Mouse (Mus musculus) mature B cell (primary cell): ENCODE results near the gene Gm10271.

Experiments
- in situ Hi-C: fragments of 300-500 bp; cut with MboI; formaldehyde crosslinking; loops from 2 replicates; pipeline ENCODE4 v1.14.3; 2019

Gene Gm10271

DNA sequence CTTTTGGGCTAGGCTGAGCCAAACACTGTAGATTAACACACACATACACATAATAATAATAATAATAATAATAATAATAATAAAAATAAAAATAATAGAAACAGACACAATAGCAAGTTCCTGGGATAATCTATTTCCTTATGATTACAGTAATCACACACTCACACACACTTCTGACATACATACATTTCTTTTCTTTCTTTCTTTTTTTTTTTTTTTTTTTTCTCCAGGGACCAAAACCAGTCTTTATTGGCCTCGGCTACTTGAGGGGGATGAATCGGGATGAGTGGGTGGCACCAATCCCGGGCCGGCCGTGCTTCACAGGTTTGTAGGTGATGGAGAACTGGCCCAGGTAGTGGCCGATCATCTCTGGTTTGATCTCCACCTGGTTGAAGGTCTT is at the start of gene Gm10271:
Gm10271 (minus strand) TSS at position 101 of the 400 bp plus-strand sequence.
- in situ Hi-C loops, result no loop called here

DNA sequence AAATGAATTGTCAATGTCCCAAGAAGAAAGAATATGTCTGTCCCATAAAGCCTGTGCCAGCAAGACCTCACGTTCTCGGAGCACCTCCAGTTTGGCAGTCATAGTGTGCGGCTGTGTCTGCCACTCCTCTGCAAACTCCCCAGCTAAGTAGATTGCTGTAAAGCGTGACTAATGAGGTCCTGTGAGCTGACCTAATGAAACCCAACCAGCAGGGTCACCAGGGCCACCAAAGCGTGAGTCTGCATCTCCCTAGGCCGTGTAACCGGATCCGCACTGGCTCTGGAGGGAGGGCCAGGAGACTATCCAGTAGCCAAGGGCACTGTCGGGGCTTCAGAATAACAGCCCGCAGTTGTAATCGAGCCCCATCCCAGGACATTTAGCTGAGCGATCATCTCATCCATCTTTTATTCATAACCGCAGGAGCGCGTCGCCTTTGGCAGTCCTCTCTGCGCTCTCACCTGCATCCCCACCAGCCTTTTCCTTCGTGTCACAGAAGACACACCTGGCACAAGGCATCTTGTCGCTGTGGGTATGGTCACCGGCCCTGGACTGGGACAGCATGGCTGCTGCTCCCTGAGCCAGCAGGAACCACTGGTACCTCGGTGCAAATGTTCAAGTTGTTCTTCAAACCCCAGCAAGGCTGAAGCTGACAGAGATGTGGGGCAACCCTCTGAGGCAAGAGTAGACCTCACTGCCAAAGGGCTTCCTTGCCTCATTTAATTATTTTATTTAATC is 48.8 kb upstream of the Gm10271 start:
- in situ Hi-C loops, result no loop called here

DNA sequence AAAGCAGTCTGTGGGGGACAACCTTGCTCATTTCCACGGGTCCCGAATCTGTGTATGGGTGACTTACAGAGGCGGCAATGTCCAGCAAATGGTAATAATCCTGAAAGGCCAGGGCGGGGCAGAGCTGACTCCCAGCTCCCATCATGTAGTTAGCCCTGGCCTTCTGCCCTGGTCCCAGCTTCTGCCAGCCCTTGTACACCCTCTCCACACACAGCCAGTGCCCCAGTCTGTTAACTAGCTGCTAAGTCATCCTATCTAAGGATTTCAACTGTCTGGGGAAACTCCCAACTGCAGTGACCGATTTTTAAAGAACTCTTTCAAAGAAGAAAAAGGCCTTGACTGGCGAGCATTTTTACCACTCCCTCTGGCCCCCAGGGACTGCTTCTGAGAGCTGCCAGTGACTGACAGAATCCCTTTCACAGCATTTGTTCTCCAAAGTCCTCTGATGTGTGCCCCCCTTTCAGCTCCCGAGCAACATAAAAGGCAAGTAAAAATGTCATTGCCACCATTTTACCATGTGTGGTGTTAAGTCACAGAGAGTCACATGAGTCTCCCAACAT is 46.0 kb upstream of the Gm10271 start:
- in situ Hi-C loops, result no loop called here

DNA sequence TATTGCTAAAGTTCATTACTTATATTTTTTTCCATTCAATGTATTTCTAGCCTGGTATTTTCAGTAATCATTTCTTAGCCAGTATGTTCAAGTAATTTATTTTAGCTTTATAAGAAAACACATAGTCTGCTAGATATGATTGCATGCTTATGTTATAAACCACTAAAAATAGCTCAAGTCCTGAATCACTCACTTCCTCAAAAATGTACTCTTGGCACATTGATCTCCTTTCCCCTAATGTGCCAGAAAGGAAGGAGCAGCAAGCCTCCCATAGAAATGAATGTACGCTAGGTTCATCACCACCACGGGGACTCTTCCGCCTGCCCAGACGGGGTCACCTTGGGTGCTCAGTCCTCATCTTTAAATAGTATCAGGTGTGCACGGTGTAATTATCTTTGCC is 42.2 kb upstream of the Gm10271 start:
- in situ Hi-C loops, result no loop called here

DNA sequence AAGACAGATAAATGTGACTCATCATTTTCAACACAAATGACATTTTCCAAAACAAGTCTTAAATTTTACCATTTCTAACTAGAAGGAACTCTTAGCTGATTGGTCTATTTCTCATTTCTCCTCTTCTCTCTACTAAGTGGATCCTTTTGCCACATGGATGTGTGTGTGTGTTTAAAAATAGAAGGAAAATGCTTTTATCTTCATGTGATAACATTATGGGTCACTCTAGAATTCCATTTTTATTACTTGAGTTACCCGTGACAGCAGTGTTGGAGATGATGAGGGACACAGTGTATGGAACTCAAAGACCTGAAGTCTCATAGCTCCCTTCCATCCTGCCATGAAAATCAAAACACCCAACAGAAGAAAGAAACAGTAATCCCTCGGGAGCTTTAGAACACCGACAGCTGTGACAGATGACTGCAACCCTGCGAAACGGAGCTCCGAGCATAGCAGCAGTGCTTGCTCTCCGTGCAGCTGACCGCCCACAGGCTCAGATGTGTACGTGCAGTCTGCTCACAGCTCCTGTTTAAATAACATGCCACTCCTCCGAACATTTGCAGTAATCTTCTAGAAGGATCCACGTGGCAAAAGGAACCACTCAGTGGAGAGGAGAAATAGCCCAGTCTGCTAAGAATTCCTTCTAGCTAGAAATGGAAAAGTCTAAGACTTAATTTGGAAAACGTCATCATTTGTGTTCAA is 41.4 kb upstream of the Gm10271 start:
- in situ Hi-C loops, result no loop called here

DNA sequence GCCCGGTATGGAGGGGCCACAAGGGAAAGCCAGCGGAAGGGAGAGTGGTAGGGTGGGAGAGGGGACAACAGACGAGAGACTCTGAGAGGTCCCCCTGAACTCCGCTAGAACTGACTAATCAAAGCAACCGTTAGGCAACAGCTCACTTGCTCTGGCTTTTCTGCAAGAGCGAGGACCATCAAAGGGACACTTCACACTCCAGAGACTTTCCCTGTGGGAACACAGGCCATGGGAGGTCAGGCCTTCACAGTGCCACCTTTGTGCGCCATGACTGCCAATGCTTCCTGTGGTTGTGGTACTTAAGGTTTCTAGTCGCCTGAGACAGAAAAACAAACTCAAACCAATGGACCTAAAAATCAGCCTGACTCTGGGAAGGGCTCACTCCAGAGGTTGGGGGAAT is 38.6 kb upstream of the Gm10271 start:
- in situ Hi-C loops, result no loop called here

DNA sequence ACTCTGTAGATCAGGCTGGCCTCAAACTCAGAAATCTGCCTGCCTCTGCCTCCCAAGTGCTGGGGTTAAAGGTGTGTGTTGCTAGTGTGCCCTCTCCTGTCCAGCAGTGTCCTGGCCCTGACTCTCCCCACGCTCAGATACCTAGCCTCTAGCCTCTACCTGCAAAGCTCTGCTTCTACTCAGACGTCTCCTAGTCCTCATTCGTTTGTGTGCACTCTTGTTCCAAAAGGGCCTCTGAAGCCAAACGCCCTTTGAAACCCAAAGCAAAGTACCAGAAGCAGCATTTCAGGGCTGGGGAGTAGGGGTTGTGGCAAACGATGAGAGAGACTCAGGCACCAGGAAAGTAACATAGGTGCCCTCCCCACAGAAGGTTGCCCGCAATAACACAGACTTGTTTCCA is 37.3 kb upstream of the Gm10271 start:
- in situ Hi-C loops, result no loop called here

DNA sequence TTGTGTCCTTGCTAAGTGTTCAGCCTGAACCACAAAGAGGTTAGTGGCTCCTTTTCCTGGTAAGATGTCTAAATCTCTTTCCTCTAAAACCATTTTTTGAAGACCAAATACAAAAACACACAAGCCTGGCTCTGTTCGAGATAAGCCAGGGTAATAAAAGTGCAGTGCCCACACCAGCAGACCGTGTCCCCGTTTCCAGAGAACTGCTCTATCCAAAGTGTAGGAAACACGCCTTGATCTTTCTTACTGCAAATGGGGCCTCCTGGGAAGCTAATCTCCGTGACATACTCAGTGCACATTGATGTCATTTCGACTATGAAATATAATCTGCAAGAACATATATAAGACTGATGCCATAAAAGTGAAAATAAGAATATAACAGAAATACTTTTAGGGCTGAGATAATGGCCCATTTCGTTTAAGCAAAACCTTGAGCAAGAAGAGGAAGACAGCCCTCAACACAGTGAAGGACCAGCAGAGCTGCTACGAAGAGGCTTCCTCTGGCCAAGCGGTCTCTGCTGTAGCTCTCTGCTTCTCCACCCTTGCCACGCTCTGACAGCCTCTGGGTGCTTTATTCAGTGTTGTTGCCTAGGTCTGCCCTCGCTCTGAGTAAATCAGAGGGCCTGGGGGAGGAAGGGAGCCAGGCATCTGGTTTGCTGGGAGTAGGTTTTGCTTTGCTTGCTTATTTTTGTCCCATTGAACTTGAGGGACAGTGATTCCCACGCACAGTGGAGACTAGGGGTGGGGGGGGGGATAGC is 33.5 kb upstream of the Gm10271 start:
- in situ Hi-C loops, result no loop called here

DNA sequence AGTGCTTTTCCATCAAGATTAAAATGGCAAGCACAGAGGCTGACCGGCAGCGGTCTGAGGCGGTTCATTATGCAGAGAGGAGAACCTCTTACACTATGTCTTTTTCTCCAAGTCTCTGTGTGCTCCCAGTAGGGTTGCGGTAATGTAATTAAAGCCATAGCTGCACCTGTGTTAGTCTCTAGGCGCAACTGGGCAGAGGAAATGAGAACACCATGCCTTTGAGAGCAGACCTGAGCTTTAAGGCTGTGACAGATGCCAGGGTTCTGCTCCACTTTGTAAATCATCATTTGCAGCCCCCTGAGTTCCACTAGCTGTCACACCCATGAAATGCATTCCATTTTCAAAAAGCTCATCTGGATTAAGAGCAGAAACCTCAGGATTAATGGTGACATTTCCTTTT is 32.3 kb upstream of the Gm10271 start:
- in situ Hi-C loops, result no loop called here

DNA sequence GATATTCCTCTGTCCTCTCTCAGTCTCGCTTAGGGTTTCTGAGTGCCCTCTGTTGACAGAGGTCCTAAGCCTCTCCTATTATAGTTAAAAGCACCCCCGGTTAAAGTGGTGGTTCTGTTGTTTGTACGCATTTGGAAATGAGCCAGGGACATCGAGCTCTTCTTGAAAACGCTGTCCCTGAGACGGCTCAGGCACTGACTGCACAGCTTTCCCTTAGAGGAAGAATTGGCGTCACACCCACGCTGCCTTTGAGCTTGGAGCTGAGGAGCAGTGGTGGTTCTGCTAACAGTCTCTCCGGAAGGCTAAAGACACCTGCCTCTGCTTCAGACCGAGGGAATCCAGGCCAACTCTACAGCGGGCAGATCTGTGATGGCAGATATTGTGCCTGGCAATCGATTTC is 28.6 kb upstream of the Gm10271 start:
- in situ Hi-C loops, result no loop called here

DNA sequence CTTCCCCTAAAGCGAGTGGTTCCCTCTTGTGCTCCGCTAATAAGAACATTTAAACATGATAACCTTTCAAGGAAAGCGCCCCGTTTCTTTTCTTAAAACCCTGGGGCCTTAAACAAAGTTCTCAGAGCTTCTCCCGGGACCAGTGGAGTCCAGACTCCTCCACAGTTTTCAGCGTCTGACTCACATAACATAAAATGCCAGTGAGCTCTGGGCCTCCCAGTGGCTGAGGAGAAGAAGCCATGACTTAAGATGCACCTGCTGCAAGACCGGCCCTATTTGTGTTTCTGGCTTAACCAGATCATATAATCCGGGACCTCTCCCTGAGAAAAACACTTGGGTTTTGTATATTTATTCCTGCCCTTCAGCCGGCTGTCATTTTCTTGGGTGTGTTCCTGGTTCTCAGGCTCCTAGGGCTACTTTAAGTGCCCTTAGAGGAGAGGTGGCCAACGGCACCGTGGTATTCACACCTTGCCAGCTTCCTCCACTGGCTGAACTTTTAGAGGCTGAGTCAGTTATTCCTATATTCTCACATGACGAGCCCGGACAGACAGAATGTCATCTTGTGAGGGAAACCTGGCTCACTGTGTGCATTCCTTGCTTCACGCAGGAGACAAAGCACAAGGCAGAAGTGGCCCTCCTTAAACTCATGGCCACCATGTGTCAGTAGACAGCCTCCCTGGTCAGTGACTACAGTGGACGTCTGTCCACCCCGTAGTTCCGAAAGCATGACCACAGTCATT is 26.5 kb upstream of the Gm10271 start:
- in situ Hi-C loops, result no loop called here

DNA sequence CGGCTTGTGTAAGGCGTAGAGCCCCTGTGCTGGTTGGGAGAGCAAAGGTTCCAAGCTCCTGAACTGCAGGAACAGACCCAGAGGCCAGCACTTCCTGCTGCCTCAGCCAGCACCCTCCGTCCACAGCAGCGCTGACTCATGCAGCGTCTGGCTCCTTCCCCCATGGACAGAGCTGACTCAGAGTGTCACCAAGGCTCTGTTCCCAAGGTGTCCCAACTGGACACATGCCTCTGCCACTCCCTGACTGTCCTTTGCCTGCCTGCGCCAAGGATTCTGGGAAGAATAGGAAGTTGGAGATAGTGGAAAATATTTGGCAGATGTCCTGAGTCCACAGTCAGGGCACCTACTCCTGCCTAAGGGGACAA is 23.8 kb upstream of the Gm10271 start:
- in situ Hi-C loops, result no loop called here

DNA sequence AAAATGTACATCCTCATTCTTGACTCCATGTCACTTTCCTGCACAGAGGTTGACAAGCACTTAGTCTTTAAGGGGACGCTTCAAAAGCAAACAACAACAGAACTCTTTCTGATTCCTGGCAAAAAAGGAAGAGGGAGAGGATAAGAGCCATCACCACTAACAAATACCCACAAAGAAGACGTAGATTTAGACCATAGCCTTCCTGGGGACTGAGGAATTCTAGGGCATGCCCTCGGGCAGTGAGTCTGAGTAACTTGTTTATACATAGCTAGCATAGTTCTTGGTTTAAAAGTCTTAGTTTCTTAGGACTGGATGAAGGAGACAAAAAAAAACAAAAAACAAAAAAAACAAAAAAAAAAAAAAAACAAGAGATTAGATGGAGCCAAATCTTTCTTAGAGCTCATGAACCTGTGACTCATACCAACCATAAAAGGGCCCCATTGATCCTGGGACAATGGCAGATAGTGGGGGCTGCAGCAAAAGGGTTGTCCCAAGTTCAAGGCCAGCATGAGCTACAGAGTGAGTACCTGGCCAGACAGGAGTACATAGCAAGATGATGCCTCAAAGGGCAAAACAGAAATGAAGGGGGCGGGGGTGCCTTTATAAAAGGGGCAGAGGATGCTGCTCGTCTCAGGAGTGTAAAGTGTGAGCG is 23.3 kb upstream of the Gm10271 start:
- in situ Hi-C loops, result no loop called here

DNA sequence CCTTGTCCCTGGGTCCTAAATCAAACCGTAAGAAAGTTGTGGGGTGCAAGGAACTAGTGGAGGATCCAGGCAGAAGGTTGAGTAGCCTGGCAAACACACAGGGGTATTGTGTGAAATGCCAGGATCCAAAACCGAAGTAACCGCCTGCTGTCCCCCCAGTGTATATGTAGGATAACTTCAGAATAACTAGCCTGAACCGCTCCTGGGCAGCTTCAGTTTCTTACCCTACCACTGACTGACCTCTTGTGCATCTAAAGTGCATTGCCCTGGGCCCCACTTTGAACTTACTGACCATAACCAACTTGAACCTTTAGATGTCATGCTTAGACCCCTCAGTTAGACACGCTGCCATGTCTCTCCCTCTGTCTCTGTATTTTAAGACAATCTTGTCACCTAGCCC is 22.8 kb upstream of the Gm10271 start:
- in situ Hi-C loops, result no loop called here

DNA sequence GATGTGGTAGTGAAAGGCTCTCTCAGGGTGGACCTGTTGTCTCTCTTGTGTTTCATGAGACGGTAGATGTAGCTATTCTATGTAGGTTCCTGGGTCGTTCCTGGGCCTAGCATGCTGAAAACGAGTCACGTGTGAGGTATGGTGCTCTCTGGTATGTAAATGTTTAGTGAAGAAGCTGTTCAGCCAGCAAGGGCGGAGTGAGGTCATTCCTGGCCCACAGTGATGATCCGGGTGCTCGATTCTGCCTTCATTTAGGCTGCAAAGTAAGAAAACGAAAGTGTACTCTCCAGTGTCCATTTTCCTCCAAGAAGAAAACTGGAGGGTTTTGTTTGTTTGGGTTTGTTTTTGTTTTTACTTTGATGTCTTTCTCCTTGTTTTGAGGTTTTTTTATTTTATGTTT is 21.6 kb upstream of the Gm10271 start:
- in situ Hi-C loops, result no loop called here

DNA sequence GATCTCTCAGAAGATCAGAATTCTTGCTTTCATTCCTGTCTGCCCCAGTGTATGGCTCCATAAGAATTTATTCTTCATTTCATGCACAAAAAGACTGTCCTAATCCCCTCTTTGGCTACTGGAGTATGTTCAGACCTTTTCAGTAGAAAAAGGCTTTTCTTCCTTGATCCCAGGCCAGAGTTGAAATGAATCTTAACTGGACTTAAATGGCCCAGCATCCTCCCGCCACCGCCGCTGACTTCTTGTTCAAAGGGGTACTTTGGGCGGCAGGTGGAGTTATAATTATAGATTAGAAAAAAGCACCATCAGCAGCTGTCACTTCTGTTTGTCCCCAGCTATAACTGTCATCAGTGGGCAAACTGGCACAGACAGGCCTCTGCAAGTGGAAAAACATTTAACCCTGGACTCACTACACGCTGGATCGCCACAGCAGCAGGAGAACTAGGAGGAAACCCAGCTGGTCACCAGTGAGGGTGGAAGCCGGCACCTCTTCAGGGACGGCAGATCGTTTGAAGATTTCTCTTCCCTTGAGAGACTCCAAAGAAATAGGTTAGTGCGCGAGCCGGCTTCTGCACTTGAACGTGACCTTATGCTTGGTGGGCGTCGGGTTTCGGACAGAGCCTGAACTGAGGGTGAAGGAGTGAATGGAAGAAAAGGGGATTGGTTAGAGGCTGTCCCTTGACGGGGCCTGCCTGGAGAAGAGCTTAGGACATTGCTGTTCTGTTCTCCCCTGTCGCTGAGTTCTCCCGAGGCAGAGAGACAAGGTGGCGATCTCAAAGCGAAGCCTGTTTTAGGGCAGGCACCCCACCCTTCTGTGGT is 14.1 kb upstream of the Gm10271 start, which contains the start of gene Best3:
Best3 (plus strand) TSS at position 51 of the 819 bp plus-strand sequence.
- in situ Hi-C loops, result no loop called here

DNA sequence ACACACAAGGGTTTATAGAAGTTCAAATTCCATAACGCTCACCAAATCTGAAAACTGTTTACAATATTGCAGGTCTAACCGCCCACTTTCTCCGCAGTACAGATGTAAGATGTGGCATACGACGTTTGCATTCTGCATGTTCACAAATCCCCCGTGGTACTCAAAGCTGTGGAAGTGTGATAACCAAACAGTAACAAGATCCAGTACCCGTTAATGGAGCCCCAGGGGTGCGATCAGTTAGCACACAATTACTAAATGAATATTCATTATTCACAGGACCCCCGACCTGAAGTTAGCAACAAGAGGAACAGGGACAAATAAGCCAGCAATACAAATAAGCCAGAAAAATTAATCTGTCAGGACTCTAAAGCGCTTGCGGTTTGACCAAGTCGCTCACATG is 12.4 kb upstream of the Gm10271 start:
- in situ Hi-C loops, result no loop called here

DNA sequence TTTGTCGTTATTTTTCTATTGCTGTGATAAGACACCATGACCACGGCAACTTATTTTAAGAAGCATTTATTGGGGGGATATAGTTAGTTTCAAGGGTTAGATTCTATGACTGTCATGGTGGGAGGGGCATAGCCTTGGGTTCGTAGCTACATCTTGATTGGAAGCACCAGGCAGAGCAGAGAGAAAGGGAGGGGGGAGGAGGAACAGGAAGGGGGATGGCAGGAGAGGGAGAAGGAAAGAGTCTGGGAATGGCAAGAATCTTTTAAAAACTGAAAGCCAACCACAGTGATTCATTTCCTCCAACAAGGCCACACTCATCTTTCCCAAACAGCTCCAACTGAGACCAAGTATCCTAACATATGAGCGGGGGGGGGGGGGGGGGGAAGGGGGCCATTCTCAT is 10.1 kb upstream of the Gm10271 start:
- in situ Hi-C loops, result no loop called here

DNA sequence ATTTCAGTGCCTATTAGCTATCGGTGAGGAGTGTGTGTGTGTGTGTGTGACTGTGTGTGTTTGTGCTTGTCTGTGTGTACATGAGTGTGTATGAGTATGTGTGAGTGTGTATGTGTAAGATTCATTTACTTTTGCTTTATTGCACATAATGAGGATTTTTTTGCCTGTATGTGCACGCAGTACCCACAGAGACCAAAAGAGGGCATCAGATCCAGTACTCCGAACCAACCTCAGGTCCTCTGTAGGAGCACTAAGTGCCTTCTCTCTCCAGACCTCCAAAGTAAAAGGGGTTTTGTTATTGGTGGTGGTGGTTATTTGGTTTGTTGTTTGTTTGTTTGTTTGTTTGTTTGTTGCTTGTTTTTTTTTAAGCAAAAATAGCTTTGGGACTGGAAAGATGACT is 8.5 kb upstream of the Gm10271 start:
- in situ Hi-C loops, result no loop called here

DNA sequence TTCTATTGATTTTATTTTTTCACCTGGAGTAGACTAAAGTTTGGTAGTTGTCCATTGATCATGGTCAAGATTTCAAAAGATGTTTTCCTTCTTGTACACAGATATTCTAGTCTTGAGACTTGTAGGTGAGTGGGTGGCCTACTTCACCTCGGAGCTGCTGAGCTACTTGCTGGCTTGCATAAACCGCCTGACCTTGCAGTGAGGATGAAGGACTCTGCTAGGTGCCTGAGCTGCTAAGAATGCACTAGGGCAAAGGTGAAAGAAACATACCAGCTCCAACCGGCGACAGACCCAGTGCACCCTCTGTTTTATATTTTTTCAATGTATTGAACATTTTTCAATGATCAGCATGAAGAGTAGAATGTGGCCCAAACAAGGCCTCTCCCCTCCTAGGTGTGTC is 7.9 kb upstream of the Gm10271 start:
- in situ Hi-C loops, result no loop called here

DNA sequence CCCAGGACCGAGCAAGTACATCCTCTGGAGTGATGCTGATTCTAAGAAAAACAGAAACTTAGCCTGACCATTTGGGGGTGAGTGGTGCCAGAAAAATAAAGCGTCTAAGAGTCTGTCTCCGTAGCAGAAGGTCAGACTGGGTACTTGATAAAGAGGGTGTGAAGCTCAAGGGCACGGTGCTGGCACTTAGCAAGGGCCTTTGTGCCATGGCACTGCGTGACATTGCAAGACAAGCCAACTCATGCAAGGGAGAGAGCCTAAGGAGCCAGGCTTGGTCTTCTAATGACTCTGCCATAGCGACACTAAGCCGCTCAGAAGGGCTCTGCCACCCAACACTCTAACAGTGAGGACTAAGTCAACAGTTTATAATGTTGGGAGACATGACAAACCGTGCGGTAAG is 6.4 kb upstream of the Gm10271 start:
- in situ Hi-C loops, result no loop called here
